Mouse (Mus musculus): ENCODE results near the gene Gm17949. TPM values are rescaled to one million over a fixed set of nuclear protein-coding genes. Genes with fewer than 3 reads are reported as not detected.

The Gm17949 gene
- total and polyA plus RNA-seq, 3 experiments = 0.08 to 0.13 TPM; not detected in 1

GRCm38 (mm10) chr17:56997029-56997667, 14.1 kb upstream of the Gm17949 start, which contains the start of gene Alkbh7 (continued):
- TF ChIP-seq E2F4 (IDR thresholded peaks at IDR 0.05; ENCODE audit: borderline replicate concordance, low read depth, low read length) = no peak
- no peak for TF ChIP-seq KAT2A (conservative IDR thresholded peaks at IDR 0.05; ENCODE audit: low read depth, low read length)
- TF ChIP-seq MAZ (IDR thresholded peaks at IDR 0.05; ENCODE audit: low read depth, low read length) = peak; percentile 51; the same call in 1 of the 2 replicates
- TF ChIP-seq POLR2AphosphoS2 (IDR thresholded peaks at IDR 0.05; ENCODE audit: low read length) = peak; percentile 96

DNA sequence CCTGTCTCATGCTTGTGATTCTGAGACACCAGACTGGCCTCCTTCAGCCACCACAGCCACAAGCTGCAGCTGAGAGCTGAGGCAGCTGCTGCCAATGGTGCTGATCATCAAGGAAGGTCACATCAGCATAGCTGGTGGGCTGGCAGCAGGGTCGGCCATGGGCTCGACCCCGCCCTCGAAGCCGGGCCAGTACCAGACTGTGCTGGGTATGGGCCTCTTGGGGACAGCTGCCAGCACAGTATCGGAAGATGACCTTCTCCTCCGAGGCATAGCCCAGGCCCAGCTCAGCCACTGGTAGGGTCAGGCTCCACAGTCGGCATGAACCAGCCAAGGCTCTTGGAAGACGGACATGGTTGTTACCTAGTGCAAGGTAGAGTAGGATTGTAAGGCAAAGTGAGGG, 11.9 kb upstream of the Gm17949 start:
- Histone ChIP-seq H3K9me3 (replicated peaks; ENCODE audit: insufficient read depth, low read length) (no peaks in the 10 kb centered on the region), H3K9ac (ENCODE audit: control insufficient read depth, low read depth, low read length, poor library complexity, severe bottlenecking) (no peak overlapping the region), H3K4me1 (ENCODE audit: control insufficient read depth in 1 of 2, insufficient read depth in 2 of 2, low read length in 2 of 2) (peaks cover 3 to 24% of the 10 kb centered on the region in 2 experiments; a peak in 3 of 4 replicates), H3K36me3 (ENCODE audit: control insufficient read depth in 1 of 2, insufficient read depth in 2 of 2, low read length in 2 of 2) (peaks cover 2 to 12% of the 10 kb centered on the region in 2 experiments; a peak in 3 of 4 replicates), H3K27ac (ENCODE audit: control insufficient read depth, low read depth, low read length) (no peak overlapping the region), H3K4me3 (ENCODE audit: control insufficient read depth in 1 of 2, insufficient read depth in 1 of 2, low read depth in 2 of 2, low read length in 2 of 2) (no peak overlapping the region), H3K79me2 (ENCODE audit: control insufficient read depth, insufficient read depth, low read length, poor library complexity) (no peaks in the 10 kb centered on the region), H3K27me3 (ENCODE audit: control insufficient read depth in 1 of 2, insufficient read depth in 2 of 2, low read length in 2 of 2) (no peaks in the 10 kb centered on the region)
- DNase-seq (ENCODE audit: low read depth, low spot score) = no peak
- TF ChIP-seq GABPA (IDR thresholded peaks at IDR 0.05; ENCODE audit: low read depth, low read length) (no peak), HCFC1 (IDR thresholded peaks at IDR 0.05; ENCODE audit: low read depth, low read length) (no peak), JUND (IDR thresholded peaks at IDR 0.05; ENCODE audit: low read depth, low read length) (no peak), CHD2 (IDR thresholded peaks at IDR 0.05; ENCODE audit: low read length) (no peak), MYC (IDR thresholded peaks at IDR 0.05; ENCODE audit: low read depth, low read length) (no peak), CHD1 (IDR thresholded peaks at IDR 0.05; ENCODE audit: low read depth, low read length) (no peak), USF1 (IDR thresholded peaks at IDR 0.05; ENCODE audit: low read depth, low read length) (no peak), KAT2A (conservative IDR thresholded peaks at IDR 0.05; ENCODE audit: low read depth, low read length) (no peak), ZKSCAN1 (IDR thresholded peaks at IDR 0.05; ENCODE audit: low read depth, low read length) (no peak), TAL1 (IDR thresholded peaks at IDR 0.05; ENCODE audit: low read length) (no peak), MYB (IDR thresholded peaks at IDR 0.05; ENCODE audit: low read depth, low read length) (no peak), TBP (IDR thresholded peaks at IDR 0.05; ENCODE audit: low read depth, low read length) (no peak), TCF12 (IDR thresholded peaks at IDR 0.05; ENCODE audit: low read depth, low read length) (no peak), RCOR1 (IDR thresholded peaks at IDR 0.05; ENCODE audit: low read depth, low read length) (no peak), BHLHE40 (IDR thresholded peaks at IDR 0.05; ENCODE audit: borderline replicate concordance, low read depth, low read length) (no peak), EP300 (IDR thresholded peaks at IDR 0.05; ENCODE audit: low read depth in 1 of 2, low read length in 2 of 2) (no peak), NELFE (IDR thresholded peaks at IDR 0.05; ENCODE audit: low read depth, low read length) (no peak)
